Mouse (Mus musculus): Measurements from ENCODE around the gene Bean1.
A peak's percentile ranks its signal among the peaks of the same experiment; 100 is the strongest.
"Not testable (repeated sequence)": the region's sequence is repeated elsewhere in the genome, so short reads cannot be mapped to it uniquely, and the experiment has no call there.

Bean1 gene

GRCm38 (mm10) chr8:104242038-104242644, 71.9 kb downstream of the Bean1 start:
- DNase-seq (ENCODE audit: low read depth, low spot score), result no peak

- no peak for DNase-seq (ENCODE audit: low read depth, low spot score)
Observed at GRCm38 (mm10) chr8:104246621-104247020, 76.4 kb downstream of the Bean1 start.

- DNase-seq (ENCODE audit: low read depth, low spot score), result no peak
Observed at GRCm38 (mm10) chr8:104247054-104247907, 77.0 kb downstream of the Bean1 start.

GRCm38 (mm10) chr8:104247908-104248275, 77.7 kb downstream of the Bean1 start:
- DNase-seq (ENCODE audit: low read depth, low spot score), result no peak

GRCm38 (mm10) chr8:104248276-104248675, 78.0 kb downstream of the Bean1 start, which contains the start of gene Tk2:
TSS of gene Tk2 (minus strand) at chr8:104248558.
- DNase-seq (ENCODE audit: low read depth, low spot score), result peak; percentile 67

- DNase-seq (ENCODE audit: low read depth, low spot score), result no peak
Observed at GRCm38 (mm10) chr8:104249442-104249996, 79.3 kb downstream of the Bean1 start.

GRCm38 (mm10) chr8:104250439-104251367, 80.5 kb downstream of the Bean1 start, which contains the start of gene Cklf:
TSS of gene Cklf (plus strand) at chr8:104250861.
- peak; percentile 75 for DNase-seq (ENCODE audit: low read depth, low spot score)

GRCm38 (mm10) chr8:104251461-104251860, 81.2 kb downstream of the Bean1 start:
- no peak for DNase-seq (ENCODE audit: low read depth, low spot score)

- no peak for DNase-seq (ENCODE audit: low read depth, low spot score)
Observed at GRCm38 (mm10) chr8:104253016-104253415, 82.8 kb downstream of the Bean1 start.

GRCm38 (mm10) chr8:104261802-104262201, 91.6 kb downstream of the Bean1 start:
- not testable (repeated sequence) for DNase-seq (ENCODE audit: low read depth, low spot score)

- not testable (repeated sequence) for DNase-seq (ENCODE audit: low read depth, low spot score)
Observed at GRCm38 (mm10) chr8:104264271-104264935, 94.2 kb downstream of the Bean1 start.

GRCm38 (mm10) chr8:104268368-104268767, 98.1 kb downstream of the Bean1 start:
- no peak for DNase-seq (ENCODE audit: low read depth, low spot score)

Measured in telencephalon, adult 2 months (tissue).